Mouse (Mus musculus) heart, postnatal 14 days (tissue): ENCODE data around the gene Gdi1. TPM values are rescaled to one million over a fixed set of nuclear protein-coding genes. Genes with fewer than 3 reads are reported as not detected.
"Not testable (repeated sequence)": the region's sequence is repeated elsewhere in the genome, so short reads cannot be mapped to it uniquely, and the experiment has no call there.

ENCODE experiments used
- DNase-seq, 2 experiments: peaks; one replicate each; pipeline ENCODE4 v3.0.0; 2021 to 2022
- intact Hi-C: fragments of 180-260 bp; cut with DNase I; formaldehyde crosslinking; loops from one replicate; pipeline ENCODE4 v1.15.1; 2025
- microRNA-seq, 2 experiments: library from miRNA; unstranded; fragments of <30 nt; microRNA quantifications; one replicate each; pipeline ENCODE4 v1.2.0; 2021 to 2022
- total RNA-seq, 2 experiments: library from RNA; stranded (reverse); gene quantifications; 2 replicates each; pipeline ENCODE4 v1.2.3; 2021

The Gdi1 gene
- total RNA-seq, 2 experiments from 2014 or later: 77.6 to 90.8 TPM

GRCm38 (mm10) chrX:74312540-74313464 is 8.0 kb downstream of the Gdi1 start, which contains the start of gene Fam50a:
Gene Fam50a, plus strand, starts transcription at chrX:74313033.
- DNase-seq: peak; percentile 86 to 87
- intact Hi-C loops: no loop called here

GRCm38 (mm10) chrX:74328725-74329161 is 23.9 kb downstream of the Gdi1 start, which contains the start of gene Plxna3:
Gene Plxna3, plus strand, starts transcription at chrX:74329066.
- intact Hi-C loops: no loop called here

GRCm38 (mm10) chrX:74329215-74329671 is 24.4 kb downstream of the Gdi1 start:
- intact Hi-C loops: no loop called here
- DNase-seq: no peak

More at GRCm38 (mm10) chrX:74328725-74329161, 23.9 kb downstream of the Gdi1 start, which contains the start of gene Plxna3:
- peak; percentile 69 to 72 for DNase-seq

DNA sequence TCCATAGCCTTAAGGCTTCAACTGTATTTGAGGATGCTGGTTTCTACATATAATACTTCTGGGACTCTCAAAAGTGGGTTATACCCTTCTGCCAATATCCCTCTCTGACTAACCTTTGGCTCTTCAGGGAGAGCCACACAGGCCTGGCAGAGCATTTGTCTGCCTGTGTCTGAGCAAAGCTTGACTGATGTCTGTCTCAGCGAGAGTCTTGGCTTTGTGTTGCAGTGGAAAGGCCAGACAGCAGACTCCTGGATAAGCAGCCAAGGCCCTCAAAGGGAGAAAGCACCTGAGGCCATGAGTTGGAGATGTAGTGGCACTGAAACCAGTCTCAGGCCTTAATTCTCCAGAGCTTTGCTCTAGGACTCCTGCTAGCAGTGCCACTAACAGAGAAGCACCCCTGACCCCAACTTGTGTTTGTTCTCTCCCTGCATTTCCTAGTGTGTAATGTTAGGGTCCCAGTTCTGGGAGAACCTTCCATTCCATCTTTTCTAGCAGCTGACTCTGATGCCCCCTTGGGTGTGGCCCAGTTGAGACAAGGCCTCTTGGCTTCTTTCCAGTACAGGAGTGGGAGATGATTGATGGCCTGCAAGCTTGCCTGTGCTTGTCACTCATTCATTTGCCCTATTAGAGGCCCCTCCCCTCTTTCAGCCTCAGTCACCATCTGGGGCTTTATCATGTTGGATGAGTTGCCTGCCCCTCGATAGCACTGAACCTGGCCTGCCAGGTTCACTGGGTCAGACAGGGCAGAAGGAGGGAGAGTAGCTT is 25.6 kb downstream of the Gdi1 start:
- intact Hi-C loops: no loop called here
- no peak for DNase-seq

DNA sequence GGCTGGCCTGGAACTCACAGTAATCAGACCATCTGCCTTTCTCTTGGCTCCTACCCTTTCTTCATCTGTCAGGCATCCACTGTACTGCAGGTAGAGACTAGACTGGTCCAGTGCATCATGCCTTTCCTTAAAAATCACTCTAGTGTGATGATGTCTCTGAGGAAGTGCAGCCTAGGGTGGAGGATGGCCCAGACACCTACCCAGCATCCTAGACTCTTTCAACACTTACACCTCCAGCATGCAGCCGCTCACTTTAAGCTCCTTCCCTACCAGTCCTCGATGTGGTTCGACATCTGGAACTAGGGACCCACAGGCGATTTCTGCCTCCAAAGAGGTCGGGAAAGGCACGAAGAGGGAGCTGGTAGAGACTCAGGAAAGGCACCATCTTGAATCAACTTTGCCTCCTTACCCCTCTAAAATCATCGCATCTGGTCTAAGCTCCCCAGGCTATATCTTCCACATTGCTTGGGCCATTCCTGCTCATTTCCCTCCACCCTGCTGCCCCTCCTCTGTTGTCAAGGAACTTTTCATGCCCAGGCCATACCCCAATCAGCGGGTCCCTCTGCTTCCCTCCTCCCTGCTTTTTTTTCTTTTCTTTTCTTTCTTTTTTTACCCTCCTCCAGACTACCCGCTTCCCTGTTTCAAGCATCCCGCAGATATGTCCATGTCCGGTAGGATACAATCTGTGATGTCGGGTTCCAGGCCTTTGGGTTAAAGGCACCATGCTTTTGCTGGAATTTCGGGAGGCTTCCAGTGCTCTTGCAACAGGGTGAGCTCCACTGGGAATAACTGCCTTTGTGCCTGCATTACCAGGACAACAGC is 48.1 kb downstream of the Gdi1 start:
- intact Hi-C loops: loop anchor here (5.0 kb wide), 1 partner anchor 106 kb away; the partner anchor contains the start of gene Flna
- no peak for DNase-seq

DNA sequence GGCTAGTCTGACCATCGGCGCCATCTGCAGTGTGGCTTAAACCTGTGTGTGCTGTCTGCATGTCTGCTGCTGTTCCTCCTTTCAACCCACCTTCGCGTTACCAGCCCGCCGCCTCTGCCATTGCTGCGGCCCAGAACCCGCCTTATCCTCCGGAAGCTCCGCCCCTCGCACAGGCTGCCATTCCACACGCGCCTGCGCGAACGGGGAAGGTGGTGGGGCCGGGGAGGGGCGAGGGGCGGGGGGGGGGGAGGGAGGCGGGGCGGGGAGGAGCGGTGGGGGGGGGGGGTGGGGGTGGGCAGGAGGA is 48.6 kb downstream of the Gdi1 start, which contains the start of gene Lage3:
Lage3 (minus strand) TSS at position 152 of the 304 bp plus-strand sequence.
- intact Hi-C loops: loop anchor here (5.0 kb wide), 1 partner anchor 106 kb away; the partner anchor contains the start of gene Flna
- peak; percentile 83 to 84 for DNase-seq

DNA sequence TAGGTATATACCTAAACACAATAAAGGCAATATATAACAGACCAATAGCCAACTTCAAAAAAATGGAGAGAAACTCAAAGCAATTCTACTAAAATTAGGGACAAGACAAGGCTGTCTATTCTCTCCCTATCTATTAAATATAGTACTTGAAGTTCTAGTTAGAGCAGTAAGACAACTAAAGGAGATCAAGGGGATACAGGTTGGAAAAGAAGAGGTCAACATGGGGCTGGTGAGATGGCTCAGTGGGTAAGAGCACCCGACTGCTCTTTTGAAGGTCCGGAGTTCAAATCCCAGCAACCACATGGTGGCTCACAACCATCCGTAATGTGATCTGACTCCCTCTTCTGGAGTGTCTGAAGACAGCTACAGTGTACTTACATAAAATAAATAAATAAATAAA is 52.3 kb downstream of the Gdi1 start:
- DNase-seq, intact Hi-C loops: not testable (repeated sequence)

- DNase-seq: no peak
- intact Hi-C loops: no loop called here
Observed at GRCm38 (mm10) chrX:74359171-74359570, 54.4 kb downstream of the Gdi1 start.

Small RNA genes lying within 50 kb of the gene (microRNA-seq; reads per million reads assigned to microRNA genes)
- gene Mir7091: 0.12 to 0.81 reads per million in 2 experiments
- gene Mir7092: 0 reads per million in 2 experiments

Other genes with a start within 250 kb of the Gdi1 start
- not detected for gene Opn1mw, start 177.5 kb upstream of the Gdi1 start, total RNA-seq
- gene Mecp2, start 169.6 kb upstream of the Gdi1 start, total RNA-seq: 10 to 100 TPM; 28.4 to 34.6 TPM
- gene Tex28, start 137.2 kb upstream of the Gdi1 start, total RNA-seq: not detected
- gene Tktl1, start 127.7 kb upstream of the Gdi1 start, total RNA-seq: not detected
- gene Flna, start 55.2 kb upstream of the Gdi1 start, total RNA-seq: 100 to 1,000 TPM; 157 to 168 TPM
- gene Emd, start 50.3 kb upstream of the Gdi1 start, total RNA-seq: 10 to 100 TPM; 31.4 to 34.6 TPM
- gene Rpl10, start 34.2 kb upstream of the Gdi1 start, total RNA-seq: 100 to 1,000 TPM; 153 to 191 TPM
- gene Taz, start 23.1 kb upstream of the Gdi1 start, total RNA-seq: 10 to 100 TPM; 39.0 to 42.9 TPM
- 10 to 100 TPM; 13.2 to 13.3 TPM for gene Dnase1l1, start 22.7 kb upstream of the Gdi1 start, total RNA-seq
- 100 to 1,000 TPM; 122 TPM for gene Atp6ap1, start 7.9 kb upstream of the Gdi1 start, total RNA-seq
- 10 to 100 TPM; 28.5 to 28.6 TPM for gene Fam50a, start 8.0 kb downstream of the Gdi1 start, total RNA-seq
- gene Plxna3, start 24.1 kb downstream of the Gdi1 start, total RNA-seq: 1 to 10 TPM in 1 of 2 experiments, under 1 TPM in 1; 0.98 to 1.1 TPM
- 10 to 100 TPM; 34.7 to 38.3 TPM for gene Lage3, start 48.6 kb downstream of the Gdi1 start, total RNA-seq
- 10 to 100 TPM; 48.1 to 53.6 TPM for gene Ubl4a, start 68.2 kb downstream of the Gdi1 start, total RNA-seq
- 1 to 10 TPM; 5.3 to 5.5 TPM for gene Slc10a3, start 68.4 kb downstream of the Gdi1 start, total RNA-seq
- 10 to 100 TPM; 16.3 to 19.2 TPM for gene Fam3a, start 88.3 kb downstream of the Gdi1 start, total RNA-seq
- gene Ikbkg, start 88.3 kb downstream of the Gdi1 start, total RNA-seq: 10 to 100 TPM; 46.6 to 52.2 TPM
- gene G6pdx, start 124.2 kb downstream of the Gdi1 start, total RNA-seq: 1 to 10 TPM; 6.7 to 8.0 TPM
- not detected for gene Gm6880, start 176.4 kb downstream of the Gdi1 start, total RNA-seq